Mouse (Mus musculus): ENCODE data around the gene Zbtb20. TPM values are rescaled to one million over a fixed set of nuclear protein-coding genes. Genes with fewer than 3 reads are reported as not detected.

Gene Zbtb20
- polyA plus RNA-seq, 2 experiments = 0.40 to 2.2 TPM

DNA sequence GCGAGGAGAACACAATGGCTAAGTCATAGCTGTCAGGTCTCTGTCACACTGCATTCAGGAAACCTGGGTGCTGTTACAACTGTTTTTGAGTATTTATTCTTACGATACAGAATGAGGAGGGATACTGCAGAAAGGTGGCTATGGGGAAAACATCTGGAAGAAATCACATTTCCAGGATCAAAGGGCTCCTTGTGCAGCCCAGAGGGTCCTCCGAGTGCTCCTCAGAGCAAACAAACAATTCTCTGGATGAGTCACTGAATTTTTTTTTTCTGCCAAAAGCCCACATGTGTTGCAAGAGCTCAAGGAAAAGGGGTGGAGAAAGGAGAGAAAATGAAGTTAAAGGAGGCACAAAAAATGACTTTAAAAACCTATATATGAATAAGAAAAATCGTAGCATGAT, 345.6 kb downstream of the Zbtb20 start:
- Histone ChIP-seq H3K9ac (replicated peaks) (no peak overlapping the region), H3K27me3 (ENCODE audit: control insufficient read depth, insufficient read depth, low read length) (no peaks in the 10 kb centered on the region), H3K36me3 (replicated peaks; ENCODE audit: control insufficient read depth, insufficient read depth, low read depth) (no peaks in the 10 kb centered on the region), H3K4me3 (ENCODE audit: insufficient read depth in 1 of 2, low read depth in 2 of 2, low read length in 2 of 2) (no peak overlapping the region), H3K4me2 (ENCODE audit: low read depth) (no peak overlapping the region), H3K4me1 (replicated peaks; ENCODE audit: control insufficient read depth in 2 of 2, insufficient read depth in 2 of 2, low read length in 1 of 2) (no peaks in the 10 kb centered on the region), H3K27ac (no peak overlapping the region), H3K9me3 (ENCODE audit: control insufficient read depth, low read length) (no peaks in the 10 kb centered on the region)
- ATAC-seq (ENCODE audit: insufficient read depth) (no peak), DNase-seq (ENCODE audit: low read depth in 3 of 3, low spot score in 3 of 3) (no peak)
- 46% methylated on average over 4 of the region's 4 CpGs for WGBS (ENCODE audit: insufficient replicate concordance)
- TF ChIP-seq CTCF (IDR thresholded peaks at IDR 0.05; ENCODE audit: low read depth) (no peak), EP300 (IDR thresholded peaks at IDR 0.05; ENCODE audit: low read depth) (no peak)

DNA sequence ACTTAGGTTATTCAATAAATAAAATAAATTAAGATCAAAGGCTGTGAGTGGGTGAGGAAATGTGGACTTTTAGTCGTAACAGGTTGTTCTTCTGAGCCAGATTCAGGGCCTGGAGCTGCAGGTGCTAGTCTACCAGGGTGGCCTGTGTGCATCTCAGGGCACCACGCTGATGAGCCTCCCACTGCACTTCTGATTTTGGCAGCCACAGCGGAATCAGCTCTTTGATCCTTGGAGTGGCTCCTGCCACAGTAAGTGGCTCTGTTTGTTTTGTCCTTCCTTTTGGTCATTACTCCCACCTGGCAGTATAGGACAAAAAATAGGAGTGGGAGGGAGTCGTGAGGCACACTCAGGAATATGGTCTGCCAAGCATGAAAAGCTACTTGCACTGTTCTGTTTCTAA, 354.6 kb downstream of the Zbtb20 start:
- Histone ChIP-seq H3K27me3 (ENCODE audit: control insufficient read depth, insufficient read depth, low read length) (no peaks in the 10 kb centered on the region), H3K27ac (no peak overlapping the region), H3K4me3 (ENCODE audit: insufficient read depth in 1 of 2, low read depth in 2 of 2, low read length in 2 of 2) (no peak overlapping the region), H3K36me3 (replicated peaks; ENCODE audit: control insufficient read depth, insufficient read depth, low read depth) (no peaks in the 10 kb centered on the region), H3K4me1 (replicated peaks; ENCODE audit: control insufficient read depth in 2 of 2, insufficient read depth in 2 of 2, low read length in 1 of 2) (no peaks in the 10 kb centered on the region), H3K9ac (replicated peaks) (no peak overlapping the region), H3K9me3 (ENCODE audit: control insufficient read depth, low read length) (no peaks in the 10 kb centered on the region), H3K4me2 (ENCODE audit: low read depth) (no peak overlapping the region)
- TF ChIP-seq EP300 (IDR thresholded peaks at IDR 0.05; ENCODE audit: low read depth) = no peak
- no peak for TF ChIP-seq CTCF (IDR thresholded peaks at IDR 0.05; ENCODE audit: low read depth)
- 51% methylated on average over 4 of the region's 4 CpGs for WGBS (ENCODE audit: insufficient replicate concordance)
- no peak for DNase-seq (ENCODE audit: low read depth in 3 of 3, low spot score in 3 of 3)
- ATAC-seq (ENCODE audit: insufficient read depth) = no peak

- DNase-seq (ENCODE audit: low read depth in 3 of 3, low spot score in 3 of 3) = no peak
- H3K27me3 ChIP-seq (ENCODE audit: control insufficient read depth, insufficient read depth, low read length) = no peaks in the 10 kb centered on the region
- no peak for ATAC-seq (ENCODE audit: insufficient read depth)
These were observed 358.6 kb downstream of the Zbtb20 start for GRCm38 (mm10) chr16:43234249-43234648.

GRCm38 (mm10) chr16:43235317-43235716, 359.6 kb downstream of the Zbtb20 start:
- ATAC-seq (ENCODE audit: insufficient read depth) (peak; percentile 37; the same call in 1 of the 2 replicates), DNase-seq (ENCODE audit: low read depth in 3 of 3, low spot score in 3 of 3) (peak; percentile 4 to 9 (median 9))
- H3K9me3 ChIP-seq (ENCODE audit: control insufficient read depth, low read length) = no peaks in the 10 kb centered on the region
- no peaks in the 10 kb centered on the region for H3K36me3 ChIP-seq (replicated peaks; ENCODE audit: control insufficient read depth, insufficient read depth, low read depth)
- no peak overlapping the region for H3K4me3 ChIP-seq (ENCODE audit: insufficient read depth in 1 of 2, low read depth in 2 of 2, low read length in 2 of 2)
- 67% methylated on average over 7 of the region's 7 CpGs for WGBS (ENCODE audit: insufficient replicate concordance)
- no peaks in the 10 kb centered on the region for H3K4me1 ChIP-seq (replicated peaks; ENCODE audit: control insufficient read depth in 2 of 2, insufficient read depth in 2 of 2, low read length in 1 of 2)
- H3K27me3 ChIP-seq (ENCODE audit: control insufficient read depth, insufficient read depth, low read length) = no peaks in the 10 kb centered on the region
- H3K4me2 ChIP-seq (ENCODE audit: low read depth) = no peak overlapping the region
- TF ChIP-seq CTCF (IDR thresholded peaks at IDR 0.05; ENCODE audit: low read depth) (no peak), EP300 (IDR thresholded peaks at IDR 0.05; ENCODE audit: low read depth) (no peak)
- H3K27ac ChIP-seq = no peak overlapping the region
- H3K9ac ChIP-seq (replicated peaks) = no peak overlapping the region

More at GRCm38 (mm10) chr16:43234249-43234648, 358.6 kb downstream of the Zbtb20 start:
- Histone ChIP-seq H3K27ac (no peak overlapping the region), H3K4me3 (ENCODE audit: insufficient read depth in 1 of 2, low read depth in 2 of 2, low read length in 2 of 2) (no peak overlapping the region), H3K4me1 (replicated peaks; ENCODE audit: control insufficient read depth in 2 of 2, insufficient read depth in 2 of 2, low read length in 1 of 2) (no peaks in the 10 kb centered on the region), H3K9ac (replicated peaks) (no peak overlapping the region), H3K9me3 (ENCODE audit: control insufficient read depth, low read length) (no peaks in the 10 kb centered on the region), H3K36me3 (replicated peaks; ENCODE audit: control insufficient read depth, insufficient read depth, low read depth) (no peaks in the 10 kb centered on the region), H3K4me2 (ENCODE audit: low read depth) (no peak overlapping the region)
- TF ChIP-seq CTCF (IDR thresholded peaks at IDR 0.05; ENCODE audit: low read depth) (no peak), EP300 (IDR thresholded peaks at IDR 0.05; ENCODE audit: low read depth) (no peak)

GRCm38 (mm10) chr16:43235721-43236159, 360.1 kb downstream of the Zbtb20 start:
- Histone ChIP-seq H3K9ac (replicated peaks) (no peak overlapping the region), H3K36me3 (replicated peaks; ENCODE audit: control insufficient read depth, insufficient read depth, low read depth) (no peaks in the 10 kb centered on the region), H3K9me3 (ENCODE audit: control insufficient read depth, low read length) (no peaks in the 10 kb centered on the region), H3K4me1 (replicated peaks; ENCODE audit: control insufficient read depth in 2 of 2, insufficient read depth in 2 of 2, low read length in 1 of 2) (no peaks in the 10 kb centered on the region), H3K4me2 (ENCODE audit: low read depth) (no peak overlapping the region), H3K27me3 (ENCODE audit: control insufficient read depth, insufficient read depth, low read length) (no peaks in the 10 kb centered on the region), H3K4me3 (ENCODE audit: insufficient read depth in 1 of 2, low read depth in 2 of 2, low read length in 2 of 2) (no peak overlapping the region), H3K27ac (no peak overlapping the region)
- no peak for DNase-seq (ENCODE audit: low read depth in 3 of 3, low spot score in 3 of 3)
- TF ChIP-seq EP300 (IDR thresholded peaks at IDR 0.05; ENCODE audit: low read depth) (no peak), CTCF (IDR thresholded peaks at IDR 0.05; ENCODE audit: low read depth) (no peak)
- 70% methylated on average over 8 of the region's 8 CpGs for WGBS (ENCODE audit: insufficient replicate concordance)
- ATAC-seq (ENCODE audit: insufficient read depth) = no peak

All from liver, embryonic 14.5 days (tissue).